Mouse (Mus musculus) embryo, embryonic 11 days (tissue): ENCODE measurements at regions not wholly inside any gene's neighbourhood (a gene's known extent, or its start where the extent isn't known, plus 50 kb on each side); places are given as distances from the start of the nearest gene placed in this dataset.

Experiments
- DNase-seq: peaks from one replicate; pipeline ENCODE4 v3.0.0-alpha.2; 2015

- no peak for DNase-seq
These were observed 1251.4 kb downstream of the Gm37988 start for GRCm38 (mm10) chr1:6059090-6059489.

- no peak for DNase-seq
These were observed 1268.9 kb downstream of the Gm37988 start for GRCm38 (mm10) chr1:6076543-6076942.

GRCm38 (mm10) chr1:6081876-6082275, 1274.2 kb downstream of the Gm37988 start:
- no peak for DNase-seq

GRCm38 (mm10) chr1:6094162-6094934, 1286.7 kb downstream of the Gm37988 start:
- DNase-seq, result no peak

- DNase-seq, result no peak
These were observed 1309.9 kb downstream of the Gm37988 start for GRCm38 (mm10) chr1:6117557-6117956.

GRCm38 (mm10) chr1:6135066-6135465, 1327.4 kb downstream of the Gm37988 start:
- DNase-seq, result peak; percentile 70

GRCm38 (mm10) chr1:6140245-6140644, 1332.6 kb downstream of the Gm37988 start:
- no peak for DNase-seq

- no peak for DNase-seq
These were observed 1335.1 kb downstream of the Gm37988 start for GRCm38 (mm10) chr1:6142816-6143215.

- peak; percentile 8 for DNase-seq
These were observed 1336.2 kb downstream of the Gm37988 start for GRCm38 (mm10) chr1:6143891-6144290.

GRCm38 (mm10) chr1:6152436-6152835, 1344.7 kb downstream of the Gm37988 start:
- peak; percentile 25 for DNase-seq
